Mouse (Mus musculus): Measurements from ENCODE around the gene Lman2.

GRCm38 (mm10) chr13:55325596-55325995 lies 37.0 kb downstream of the Lman2 start:
- TF ChIP-seq POLR2A (IDR thresholded peaks at IDR 0.05; ENCODE audit: control insufficient read depth, low read depth, low read length) (no peak), CTCF (IDR thresholded peaks at IDR 0.05; ENCODE audit: control insufficient read depth, insufficient read depth, insufficient replicate concordance, low read depth, low read length) (no peak)

All from testis, adult 2 months (tissue).